Mouse (Mus musculus): ENCODE measurements around the gene Grip2. TPM values are rescaled to one million over a fixed set of nuclear protein-coding genes. Genes with fewer than 3 reads are reported as not detected.
A peak's percentile ranks its signal among the peaks of the same experiment; 100 is the strongest.

Gene Grip2
- total RNA-seq, 2 experiments from 2014 or later: 14.6 to 18.4 TPM

- peak in 1 of 2 experiments; percentile 39 for DNase-seq (ENCODE audit: low spot score in 2 of 2)
These were observed 30.3 kb downstream of the Grip2 start for GRCm38 (mm10) chr6:91796736-91797135.

GRCm38 (mm10) chr6:91796064-91796463 lies 31.0 kb downstream of the Grip2 start:
- no peak for DNase-seq (ENCODE audit: low spot score in 2 of 2)

- DNase-seq (ENCODE audit: low spot score in 2 of 2): no peak
These were observed 31.4 kb downstream of the Grip2 start for GRCm38 (mm10) chr6:91795640-91796039.

GRCm38 (mm10) chr6:91788311-91788798 lies 38.7 kb downstream of the Grip2 start:
- DNase-seq (ENCODE audit: low spot score in 2 of 2): no peak

- DNase-seq (ENCODE audit: low spot score in 2 of 2): no peak
These were observed 42.0 kb downstream of the Grip2 start for GRCm38 (mm10) chr6:91785018-91785417.

- no peak for DNase-seq (ENCODE audit: low spot score in 2 of 2)
These were observed 47.8 kb downstream of the Grip2 start for GRCm38 (mm10) chr6:91779206-91779605.

- peak; percentile 61 to 69 for DNase-seq (ENCODE audit: low spot score in 2 of 2)
These were observed 50.5 kb downstream of the Grip2 start for GRCm38 (mm10) chr6:91776543-91776942.

- no peak for DNase-seq (ENCODE audit: low spot score in 2 of 2)
These were observed 53.1 kb downstream of the Grip2 start for GRCm38 (mm10) chr6:91773951-91774350.

GRCm38 (mm10) chr6:91767550-91767949 lies 59.5 kb downstream of the Grip2 start:
- DNase-seq (ENCODE audit: low spot score in 2 of 2): no peak

GRCm38 (mm10) chr6:91762051-91762742 lies 64.9 kb downstream of the Grip2 start:
- no peak for DNase-seq (ENCODE audit: low spot score in 2 of 2)

GRCm38 (mm10) chr6:91754845-91755244 lies 72.2 kb downstream of the Grip2 start:
- no peak for DNase-seq (ENCODE audit: low spot score in 2 of 2)

GRCm38 (mm10) chr6:91754098-91754497 lies 73.0 kb downstream of the Grip2 start:
- DNase-seq (ENCODE audit: low spot score in 2 of 2): no peak

GRCm38 (mm10) chr6:91752884-91753283 lies 74.2 kb downstream of the Grip2 start:
- no peak for DNase-seq (ENCODE audit: low spot score in 2 of 2)

- no peak for DNase-seq (ENCODE audit: low spot score in 2 of 2)
These were observed 76.1 kb downstream of the Grip2 start for GRCm38 (mm10) chr6:91750976-91751375.

- no peak for DNase-seq (ENCODE audit: low spot score in 2 of 2)
These were observed 80.3 kb downstream of the Grip2 start for GRCm38 (mm10) chr6:91746776-91747175.

GRCm38 (mm10) chr6:91745947-91746582 lies 81.0 kb downstream of the Grip2 start:
- DNase-seq (ENCODE audit: low spot score in 2 of 2): no peak

GRCm38 (mm10) chr6:91745246-91745645 lies 81.8 kb downstream of the Grip2 start:
- DNase-seq (ENCODE audit: low spot score in 2 of 2): no peak

- no peak for DNase-seq (ENCODE audit: low spot score in 2 of 2)
These were observed 83.2 kb downstream of the Grip2 start for GRCm38 (mm10) chr6:91743886-91744285.

- DNase-seq (ENCODE audit: low spot score in 2 of 2): no peak
These were observed 84.1 kb downstream of the Grip2 start for GRCm38 (mm10) chr6:91742995-91743394.

- no peak for DNase-seq (ENCODE audit: low spot score in 2 of 2)
These were observed 84.6 kb downstream of the Grip2 start for GRCm38 (mm10) chr6:91742466-91742865.

- DNase-seq (ENCODE audit: low spot score in 2 of 2): peak; percentile 55 to 58
These were observed 86.0 kb downstream of the Grip2 start for GRCm38 (mm10) chr6:91741046-91741445.

- DNase-seq (ENCODE audit: low spot score in 2 of 2): no peak
These were observed 89.0 kb downstream of the Grip2 start for GRCm38 (mm10) chr6:91738058-91738457.

GRCm38 (mm10) chr6:91737451-91737850 lies 89.6 kb downstream of the Grip2 start:
- DNase-seq (ENCODE audit: low spot score in 2 of 2): no peak
